Mouse (Mus musculus) T-cell, adult 2 months (primary cell): Measurements from ENCODE around the gene Spata32.

ENCODE experiments used
- DNase-seq: peaks from one replicate; pipeline ENCODE4 v3.0.0; 2022; ENCODE audit warnings: low spot score

Gene Spata32

GRCm38 (mm10) chr11:103202376-103202775 lies 15.9 kb downstream of the Spata32 start:
- no peak for DNase-seq

DNA sequence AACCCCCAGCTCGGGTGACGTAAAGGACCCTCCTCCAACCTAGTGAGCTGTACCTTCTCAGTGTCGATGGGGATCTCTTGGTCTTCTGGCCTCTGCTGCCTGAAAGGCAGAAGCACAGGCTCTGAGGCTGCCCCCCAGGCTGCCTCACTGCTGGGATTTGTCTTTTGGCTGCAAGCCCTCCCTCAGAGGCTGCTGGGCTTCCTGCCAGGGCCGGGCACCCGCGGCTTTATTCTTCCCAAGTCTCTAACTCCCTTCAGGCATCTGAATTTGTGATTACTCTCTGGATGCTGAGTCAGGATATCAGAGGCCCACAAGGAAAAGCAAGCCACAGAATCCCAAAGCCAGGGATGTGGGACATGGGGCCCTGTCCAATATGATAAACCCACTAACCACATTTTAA lies 16.6 kb downstream of the Spata32 start:
- no peak for DNase-seq

- DNase-seq, result no peak
These were observed 19.1 kb downstream of the Spata32 start for GRCm38 (mm10) chr11:103198911-103199803.

DNA sequence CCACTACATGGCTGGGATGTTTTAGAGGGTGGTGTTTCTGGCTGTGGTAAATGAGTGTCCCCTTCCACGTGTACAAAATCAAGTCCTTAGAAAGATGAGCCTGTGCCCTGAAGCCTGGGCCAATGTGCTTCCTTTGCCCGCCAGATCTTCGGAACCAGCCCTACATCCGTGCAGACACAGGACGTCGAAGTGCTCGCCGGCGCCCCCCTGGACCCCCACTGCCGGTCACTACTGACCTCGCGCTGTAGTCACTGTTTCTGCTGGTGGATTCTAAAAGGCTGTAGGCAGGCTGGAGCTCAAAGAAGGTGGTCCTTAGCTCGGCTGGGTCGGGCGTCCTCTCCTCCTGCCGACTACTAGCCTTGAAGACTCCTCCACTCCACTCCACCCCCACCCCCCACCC lies 19.9 kb downstream of the Spata32 start:
- DNase-seq, result no peak

DNA sequence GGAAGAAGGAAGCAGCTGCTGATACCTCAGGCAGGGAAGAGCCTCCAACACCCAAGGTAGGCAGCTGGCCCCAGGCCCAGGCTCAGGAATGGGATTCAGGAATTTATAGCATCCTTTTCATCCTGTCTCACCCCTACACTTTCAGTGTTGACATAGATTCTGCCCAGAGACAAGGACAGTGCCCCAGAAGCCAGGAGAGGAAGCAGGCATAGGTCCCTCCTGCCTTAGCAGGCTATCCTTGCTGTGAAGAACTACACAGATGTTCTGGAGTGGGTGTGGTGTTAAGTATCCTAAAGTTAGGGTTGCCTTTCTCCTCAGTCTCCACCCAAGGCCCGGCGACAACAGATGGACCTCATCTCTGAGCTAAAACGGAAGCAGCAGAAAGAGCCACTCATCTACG lies 20.9 kb downstream of the Spata32 start:
- no peak for DNase-seq

- no peak for DNase-seq
These were observed 22.6 kb downstream of the Spata32 start for GRCm38 (mm10) chr11:103195656-103196055.

DNA sequence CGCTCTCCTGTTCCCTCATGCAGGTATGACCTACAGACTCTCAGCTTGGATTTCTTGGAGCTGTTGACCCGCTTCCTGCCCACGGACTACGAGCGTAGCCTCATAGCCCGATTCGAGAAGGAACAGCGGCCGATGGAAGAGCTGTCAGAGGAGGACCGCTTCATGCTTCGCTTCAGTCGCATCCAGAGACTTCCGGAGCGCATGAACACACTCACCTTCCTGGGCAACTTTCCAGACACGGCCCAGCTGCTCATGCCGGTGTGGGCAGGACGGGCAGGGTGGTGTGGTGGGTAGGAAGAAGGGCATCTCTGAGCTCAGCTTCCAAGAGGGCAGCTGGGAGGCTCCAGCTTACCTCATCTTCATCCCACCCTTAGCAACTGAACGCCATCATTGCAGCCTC lies 23.0 kb downstream of the Spata32 start:
- no peak for DNase-seq

- DNase-seq, result no peak
These were observed 24.4 kb downstream of the Spata32 start for GRCm38 (mm10) chr11:103193825-103194168.

GRCm38 (mm10) chr11:103192956-103193824 lies 25.0 kb downstream of the Spata32 start:
- no peak for DNase-seq

- no peak for DNase-seq
These were observed 25.8 kb downstream of the Spata32 start for GRCm38 (mm10) chr11:103192230-103192955.

DNA sequence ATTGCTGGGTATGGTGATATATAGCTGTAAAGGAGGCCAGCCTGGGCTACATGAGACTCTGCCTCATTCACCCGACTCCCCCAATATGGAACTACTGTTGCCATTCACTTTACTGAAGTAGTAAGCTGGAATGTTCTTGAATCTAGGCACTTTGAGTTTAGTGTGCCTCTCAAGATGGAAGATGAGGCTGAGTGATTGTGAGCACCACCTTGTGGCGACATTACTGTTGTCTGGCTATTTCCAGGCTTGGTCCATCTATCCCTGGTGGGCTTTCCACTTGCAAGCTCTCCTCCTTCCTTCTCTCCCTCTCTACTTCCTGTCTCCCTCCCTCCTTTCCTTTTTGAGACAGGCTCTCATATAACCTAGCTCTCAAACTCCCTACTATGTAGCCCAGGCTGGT lies 33.3 kb downstream of the Spata32 start:
- peak; percentile 63 for DNase-seq

DNA sequence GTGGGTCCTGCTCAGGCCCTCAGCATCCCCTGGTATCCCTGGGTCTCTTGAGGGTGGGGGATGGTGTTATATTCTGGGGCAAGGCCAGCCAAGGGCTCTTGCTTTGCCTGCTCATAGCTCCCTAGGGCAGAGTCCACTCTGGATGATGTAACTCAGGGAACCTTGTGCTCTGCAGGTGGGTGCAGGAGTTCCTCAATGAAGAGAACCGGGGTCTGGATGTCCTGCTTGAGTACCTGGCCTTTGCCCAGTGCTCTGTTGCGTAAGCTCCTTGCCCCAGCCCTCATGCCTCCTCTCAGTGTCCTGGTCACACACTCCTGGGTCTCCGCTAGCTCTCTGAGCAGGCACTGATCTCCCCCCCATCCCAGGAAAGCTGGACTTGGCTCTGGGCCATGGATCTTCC lies 36.3 kb downstream of the Spata32 start:
- no peak for DNase-seq

DNA sequence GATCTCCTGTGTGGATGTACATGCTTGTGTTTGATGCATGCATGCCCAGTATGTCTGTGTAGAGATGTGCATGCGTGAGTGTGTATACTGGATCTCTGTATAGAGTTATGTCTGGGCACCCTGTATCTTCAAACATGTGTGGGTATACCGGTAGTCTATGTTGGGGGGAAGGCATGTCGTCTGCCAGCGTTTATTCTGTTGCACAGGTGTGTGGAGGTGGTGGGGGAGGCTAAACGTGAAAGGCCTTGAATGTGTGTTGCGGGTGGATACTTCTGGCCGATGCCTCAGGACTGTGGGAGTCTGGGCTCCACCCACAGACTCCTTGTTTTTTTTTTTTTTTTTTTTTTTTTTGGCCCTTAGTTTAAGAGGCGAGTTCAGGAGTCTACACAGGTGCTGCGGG lies 36.9 kb downstream of the Spata32 start:
- DNase-seq, result no peak

DNA sequence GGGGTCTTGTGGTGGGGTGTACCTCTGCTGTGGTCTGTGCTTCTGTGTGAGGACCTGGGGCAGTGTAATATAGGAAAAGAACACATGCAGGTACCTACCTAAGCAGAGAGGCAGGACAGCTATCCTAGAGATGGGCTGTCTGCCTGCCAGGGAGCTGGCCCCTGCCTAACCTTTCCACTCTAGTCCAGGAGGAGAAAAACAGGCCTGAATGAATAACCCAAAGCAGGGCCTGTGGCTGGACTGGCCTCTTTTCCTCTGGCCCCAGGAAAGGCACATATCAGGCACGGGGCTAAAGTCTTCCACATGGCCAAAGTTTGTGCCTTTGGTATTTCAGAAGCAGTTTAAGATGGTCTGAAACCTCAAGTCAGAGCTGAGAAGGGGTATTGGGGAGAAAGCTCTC lies 37.8 kb downstream of the Spata32 start:
- DNase-seq, result no peak

GRCm38 (mm10) chr11:103178748-103179147 lies 39.5 kb downstream of the Spata32 start:
- DNase-seq, result no peak

GRCm38 (mm10) chr11:103177815-103178485 lies 40.3 kb downstream of the Spata32 start:
- peak; percentile 77 for DNase-seq

DNA sequence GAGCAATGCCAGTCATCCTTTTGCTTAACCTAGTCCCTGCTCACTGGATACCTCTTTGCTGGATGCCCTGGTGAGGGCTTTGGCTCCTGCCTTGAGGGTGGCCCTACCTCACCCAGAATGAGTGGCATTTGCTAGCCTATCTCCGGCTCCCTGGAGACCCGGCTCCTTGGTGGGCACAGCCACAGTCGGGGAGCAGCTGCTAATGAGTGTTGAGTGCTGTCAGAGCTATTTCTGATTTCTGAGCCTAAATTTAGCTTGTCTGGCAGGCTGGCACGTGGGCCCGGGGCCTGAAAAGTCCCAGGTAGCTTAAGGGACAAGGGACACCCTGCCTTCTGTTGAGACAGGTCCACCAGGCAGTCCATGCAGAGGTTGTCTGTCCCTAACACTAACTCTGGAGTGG lies 41.0 kb downstream of the Spata32 start:
- no peak for DNase-seq

DNA sequence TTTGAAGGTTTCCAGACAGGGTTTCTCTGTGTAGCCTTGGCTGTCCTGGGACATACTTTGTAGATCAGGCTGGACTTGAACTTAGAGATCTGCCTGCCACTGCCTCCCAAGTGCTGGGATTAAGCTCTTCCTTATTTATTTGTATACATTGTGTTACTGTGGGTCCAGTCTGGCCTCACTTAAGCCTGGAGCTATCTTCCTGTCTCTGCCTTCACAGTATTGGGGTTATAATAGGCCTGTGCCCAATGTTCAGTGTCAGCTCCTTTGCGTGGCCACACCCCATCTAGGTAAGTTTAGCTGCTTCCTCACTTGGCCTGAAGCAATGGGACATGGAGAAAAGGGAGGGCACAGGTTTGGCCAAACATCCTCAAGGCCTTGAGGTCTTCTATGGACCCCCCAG lies 41.7 kb downstream of the Spata32 start:
- DNase-seq, result no peak

DNA sequence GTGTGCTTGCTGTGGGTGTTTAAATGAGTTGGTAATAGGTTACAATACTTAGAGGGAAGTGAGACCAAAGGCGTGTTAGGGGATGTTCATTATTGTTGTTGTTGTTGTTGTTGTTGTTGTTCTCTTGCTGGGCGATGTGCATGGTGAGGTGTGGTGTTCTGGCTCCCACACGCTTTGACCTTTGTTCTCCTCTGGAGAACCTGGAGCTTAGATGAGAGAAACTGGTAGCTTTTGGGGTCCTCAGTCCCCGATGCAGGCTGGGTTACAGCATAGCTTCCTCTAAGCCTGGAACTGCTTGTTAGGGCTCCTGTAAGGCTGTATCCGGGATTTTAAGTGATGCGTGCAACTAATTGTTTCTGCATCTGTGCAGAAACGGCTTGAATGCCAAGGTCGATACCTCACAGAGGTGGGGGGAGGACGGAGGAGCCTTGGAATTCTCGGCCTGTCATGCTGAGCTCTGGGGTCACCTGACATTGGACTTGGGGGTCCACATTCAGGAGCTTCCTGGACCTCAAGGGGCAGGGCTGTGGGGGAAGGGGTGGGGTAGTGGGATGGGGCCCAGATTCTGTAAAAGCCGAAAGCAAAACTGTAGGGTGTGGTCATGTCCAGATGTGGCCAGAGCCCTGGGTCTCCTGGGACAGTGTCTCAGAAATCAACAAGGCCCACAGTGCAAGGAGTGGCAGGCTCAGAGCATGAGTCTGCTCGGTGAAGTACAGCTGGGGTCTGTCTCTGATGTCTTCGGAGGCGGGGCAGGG lies 42.4 kb downstream of the Spata32 start:
- DNase-seq, result no peak

DNA sequence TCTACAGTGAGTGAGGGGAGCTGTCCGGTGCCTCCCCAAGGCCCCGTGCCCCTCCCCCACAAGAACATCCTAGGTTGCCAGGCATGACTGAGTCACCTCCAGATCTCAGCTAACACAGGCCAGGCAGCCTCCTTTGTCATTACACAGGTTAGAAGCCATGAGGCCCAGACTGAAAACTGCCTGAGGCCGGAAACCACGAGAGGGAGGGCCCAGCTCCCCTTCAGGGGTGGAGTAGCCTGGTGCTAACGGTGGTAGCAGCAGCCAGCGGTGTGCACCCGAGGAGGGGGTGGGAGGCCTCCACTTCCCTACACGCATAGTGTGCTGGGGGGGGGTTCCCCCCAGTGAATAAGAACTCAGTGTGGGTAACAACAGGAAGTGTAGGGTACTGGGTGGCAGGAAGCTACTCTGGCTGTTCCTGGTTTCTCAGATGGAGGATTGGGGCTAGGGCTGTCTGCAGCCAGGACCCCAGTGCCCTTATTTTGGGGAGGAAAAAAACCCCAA lies 43.3 kb downstream of the Spata32 start:
- peak; percentile 98 for DNase-seq

GRCm38 (mm10) chr11:103174411-103174832 lies 43.8 kb downstream of the Spata32 start:
- DNase-seq, result no peak
